Mouse (Mus musculus): ENCODE measurements around the gene Slc17a6. TPM values are rescaled to one million over a fixed set of nuclear protein-coding genes. Genes with fewer than 3 reads are reported as not detected.

Gene Slc17a6
- polyA plus RNA-seq (2016; fragmentation: Nextera tagmentation; extraction: Ambion mirVana) = 2.9 and 5.4 TPM in 2 replicates

GRCm38 (mm10) chr7:51621694-51622145, at the start of gene Slc17a6:
Slc17a6 (plus strand) TSS chr7:51622006.
- H3K27me3 ChIP-seq (replicated peaks; ENCODE audit: low read depth, poor library complexity, severe bottlenecking) = peaks cover 62% of the 10 kb centered on the region
- WGBS = under 1% methylated on average over 23 of the region's 23 CpGs
- peaks cover 6% of the 10 kb centered on the region for H3K4me1 ChIP-seq
- peak; percentile 84 for DNase-seq (ENCODE audit: low spot score)
- peak within 1 kb of the TSS; percentile 22; the same call in 1 of the 2 replicates for H3K4me3 ChIP-seq
- no peaks in the 10 kb centered on the region for H3K36me3 ChIP-seq (replicated peaks)
- H3K9me3 ChIP-seq = no peaks in the 10 kb centered on the region
- H3K27ac ChIP-seq (replicated peaks) = no peak within 1 kb of the TSS

- Histone ChIP-seq H3K9me3 (no peaks in the 10 kb centered on the region), H3K27me3 (replicated peaks; ENCODE audit: low read depth, poor library complexity, severe bottlenecking) (no peaks in the 10 kb centered on the region), H3K27ac (replicated peaks) (no peak overlapping the region), H3K4me1 (no peaks in the 10 kb centered on the region), H3K36me3 (replicated peaks) (no peaks in the 10 kb centered on the region), H3K4me3 (no peak overlapping the region)
- WGBS = 85% methylated on average over 4 of the region's 4 CpGs
- DNase-seq (ENCODE audit: low spot score) = no peak
These were observed 21.8 kb upstream of the Slc17a6 start for GRCm38 (mm10) chr7:51600021-51600420.

DNA sequence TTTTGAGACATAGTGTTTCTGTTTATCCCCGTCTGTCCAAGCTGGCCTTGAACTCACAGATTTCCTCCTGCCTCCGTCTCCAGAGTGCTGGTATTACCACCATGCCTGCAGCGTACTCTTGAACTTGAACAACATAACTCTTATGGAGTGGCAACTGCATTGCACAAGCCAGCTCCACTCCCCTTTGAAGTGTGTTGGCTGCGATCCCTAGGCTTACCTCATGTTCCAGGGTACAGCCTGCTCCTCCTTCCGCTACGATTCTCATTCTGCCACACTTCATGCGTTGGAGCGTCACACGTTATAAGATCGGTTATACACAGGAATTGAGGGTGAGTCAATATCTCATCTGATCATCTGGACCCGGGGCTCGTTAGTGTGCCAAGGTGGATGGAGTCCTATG, 18.1 kb upstream of the Slc17a6 start:
- no peaks in the 10 kb centered on the region for H3K9me3 ChIP-seq
- WGBS = 93% methylated on average over 12 of the region's 12 CpGs
- no peaks in the 10 kb centered on the region for H3K4me1 ChIP-seq
- DNase-seq (ENCODE audit: low spot score) = no peak
- H3K27ac ChIP-seq (replicated peaks) = no peak overlapping the region
- no peaks in the 10 kb centered on the region for H3K27me3 ChIP-seq (replicated peaks; ENCODE audit: low read depth, poor library complexity, severe bottlenecking)
- no peaks in the 10 kb centered on the region for H3K36me3 ChIP-seq (replicated peaks)
- no peak overlapping the region for H3K4me3 ChIP-seq

- no peak for DNase-seq (ENCODE audit: low spot score)
- Histone ChIP-seq H3K36me3 (replicated peaks) (no peaks in the 10 kb centered on the region), H3K4me3 (no peak overlapping the region), H3K27ac (replicated peaks) (no peak overlapping the region), H3K27me3 (replicated peaks; ENCODE audit: low read depth, poor library complexity, severe bottlenecking) (no peaks in the 10 kb centered on the region), H3K9me3 (no peaks in the 10 kb centered on the region), H3K4me1 (no peaks in the 10 kb centered on the region)
- WGBS = 43% methylated on average over 5 of the region's 5 CpGs
These were observed 7.4 kb upstream of the Slc17a6 start for GRCm38 (mm10) chr7:51614404-51614803.

- H3K27ac ChIP-seq (replicated peaks) = no peak overlapping the region
- no peak for DNase-seq (ENCODE audit: low spot score)
These were observed 3.9 kb upstream of the Slc17a6 start for GRCm38 (mm10) chr7:51617941-51618340.

DNA sequence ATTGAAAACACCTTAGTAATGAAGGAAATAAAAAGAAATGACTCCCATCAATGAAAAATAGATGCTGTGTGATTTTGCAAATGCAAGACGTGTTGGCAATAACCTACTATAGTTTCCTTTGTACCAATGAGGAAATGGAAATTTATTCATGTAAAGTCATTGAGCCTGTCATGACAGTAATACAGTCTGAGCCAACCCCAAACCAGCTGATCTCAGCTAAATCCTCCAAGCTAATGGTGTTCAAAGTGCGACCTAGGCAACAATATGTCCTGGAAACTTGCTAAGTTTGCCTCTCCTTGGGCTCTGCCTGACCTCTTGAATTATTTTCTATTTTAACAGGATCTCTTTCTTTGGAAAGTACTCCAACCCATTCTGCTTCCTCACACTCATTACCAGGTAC, 3.4 kb upstream of the Slc17a6 start:
- 35% methylated on average over 2 of the region's 2 CpGs for WGBS

More at GRCm38 (mm10) chr7:51617941-51618340, 3.9 kb upstream of the Slc17a6 start:
- Histone ChIP-seq H3K9me3 (no peaks in the 10 kb centered on the region), H3K4me1 (no peaks in the 10 kb centered on the region), H3K27me3 (replicated peaks; ENCODE audit: low read depth, poor library complexity, severe bottlenecking) (peaks cover 24% of the 10 kb centered on the region), H3K4me3 (no peak overlapping the region), H3K36me3 (replicated peaks) (no peaks in the 10 kb centered on the region)

DNA sequence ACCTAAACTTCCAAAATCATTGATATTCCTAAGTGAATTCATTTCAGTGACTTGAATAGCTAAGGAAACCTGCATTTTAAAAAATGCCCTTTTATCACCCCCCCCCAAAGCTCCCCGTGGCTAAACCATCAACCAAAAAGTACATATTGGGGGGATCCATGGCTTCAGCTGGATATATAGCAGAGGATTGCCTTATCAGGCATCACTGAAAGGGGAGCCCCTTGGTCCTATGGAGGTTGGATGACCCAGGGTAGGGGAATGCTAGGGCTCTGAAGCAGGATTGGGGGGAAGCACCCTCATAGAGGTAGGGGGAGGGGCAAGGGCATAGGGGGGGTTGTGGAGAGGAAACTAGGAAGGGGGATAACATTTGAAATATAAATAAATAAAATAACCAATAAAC, 1.8 kb upstream of the Slc17a6 start:
- DNase-seq (ENCODE audit: low spot score) = no peak
- H3K27me3 ChIP-seq (replicated peaks; ENCODE audit: low read depth, poor library complexity, severe bottlenecking) = peaks cover 45% of the 10 kb centered on the region

More for the DNA sequence above, 3.4 kb upstream of the Slc17a6 start:
- H3K36me3 ChIP-seq (replicated peaks) = no peaks in the 10 kb centered on the region
- peaks cover 29% of the 10 kb centered on the region for H3K27me3 ChIP-seq (replicated peaks; ENCODE audit: low read depth, poor library complexity, severe bottlenecking)
- no peak overlapping the region for H3K4me3 ChIP-seq
- DNase-seq (ENCODE audit: low spot score) = no peak
- no peaks in the 10 kb centered on the region for H3K4me1 ChIP-seq
- no peaks in the 10 kb centered on the region for H3K9me3 ChIP-seq
- no peak overlapping the region for H3K27ac ChIP-seq (replicated peaks)

GRCm38 (mm10) chr7:51622196-51622595, 390 bp downstream of the Slc17a6 start:
- WGBS = under 1% methylated on average over 18 of the region's 18 CpGs
- peaks cover 67% of the 10 kb centered on the region for H3K27me3 ChIP-seq (replicated peaks; ENCODE audit: low read depth, poor library complexity, severe bottlenecking)
- peak; percentile 11 for DNase-seq (ENCODE audit: low spot score)

More for the DNA sequence above, 1.8 kb upstream of the Slc17a6 start:
- no peak overlapping the region for H3K4me3 ChIP-seq
- H3K27ac ChIP-seq (replicated peaks) = no peak overlapping the region
- 56% methylated on average over 1 of the region's 1 CpGs for WGBS
- H3K36me3 ChIP-seq (replicated peaks) = no peaks in the 10 kb centered on the region
- H3K4me1 ChIP-seq = peaks cover 1% of the 10 kb centered on the region; the same call in 1 of the 2 replicates
- no peaks in the 10 kb centered on the region for H3K9me3 ChIP-seq

GRCm38 (mm10) chr7:51622666-51623065, 860 bp downstream of the Slc17a6 start:
- no peaks in the 10 kb centered on the region for H3K36me3 ChIP-seq (replicated peaks)
- peaks cover 15% of the 10 kb centered on the region for H3K4me1 ChIP-seq
- WGBS = 2% methylated on average over 5 of the region's 5 CpGs
- DNase-seq (ENCODE audit: low spot score) = no peak
- H3K27me3 ChIP-seq (replicated peaks; ENCODE audit: low read depth, poor library complexity, severe bottlenecking) = peaks cover 72% of the 10 kb centered on the region
- no peak overlapping the region for H3K27ac ChIP-seq (replicated peaks)
- H3K4me3 ChIP-seq = no peak overlapping the region; the same call in 1 of the 2 replicates
- no peaks in the 10 kb centered on the region for H3K9me3 ChIP-seq

More at GRCm38 (mm10) chr7:51622196-51622595, 390 bp downstream of the Slc17a6 start:
- Histone ChIP-seq H3K4me1 (peaks cover 11% of the 10 kb centered on the region), H3K9me3 (no peaks in the 10 kb centered on the region), H3K4me3 (no peak overlapping the region; the same call in 1 of the 2 replicates), H3K36me3 (replicated peaks) (no peaks in the 10 kb centered on the region), H3K27ac (replicated peaks) (no peak overlapping the region)

GRCm38 (mm10) chr7:51624336-51624897, 2.6 kb downstream of the Slc17a6 start:
- H3K4me3 ChIP-seq = no peak overlapping the region

GRCm38 (mm10) chr7:51625161-51625560, 3.4 kb downstream of the Slc17a6 start:
- no peak overlapping the region for H3K27ac ChIP-seq (replicated peaks)
- no peaks in the 10 kb centered on the region for H3K36me3 ChIP-seq (replicated peaks)
- H3K4me1 ChIP-seq = peaks cover 16% of the 10 kb centered on the region
- under 1% methylated on average over 23 of the region's 23 CpGs for WGBS
- DNase-seq (ENCODE audit: low spot score) = peak; percentile 44
- peaks cover 97% of the 10 kb centered on the region for H3K27me3 ChIP-seq (replicated peaks; ENCODE audit: low read depth, poor library complexity, severe bottlenecking)
- peak overlapping the region; percentile 32; the same call in 1 of the 2 replicates for H3K4me3 ChIP-seq
- no peaks in the 10 kb centered on the region for H3K9me3 ChIP-seq

More at GRCm38 (mm10) chr7:51624336-51624897, 2.6 kb downstream of the Slc17a6 start:
- Histone ChIP-seq H3K36me3 (replicated peaks) (no peaks in the 10 kb centered on the region), H3K9me3 (no peaks in the 10 kb centered on the region), H3K4me1 (peaks cover 16% of the 10 kb centered on the region), H3K27ac (replicated peaks) (no peak overlapping the region), H3K27me3 (replicated peaks; ENCODE audit: low read depth, poor library complexity, severe bottlenecking) (peaks cover 89% of the 10 kb centered on the region)
- DNase-seq (ENCODE audit: low spot score) = no peak
- 2% methylated on average over 4 of the region's 4 CpGs for WGBS

DNA sequence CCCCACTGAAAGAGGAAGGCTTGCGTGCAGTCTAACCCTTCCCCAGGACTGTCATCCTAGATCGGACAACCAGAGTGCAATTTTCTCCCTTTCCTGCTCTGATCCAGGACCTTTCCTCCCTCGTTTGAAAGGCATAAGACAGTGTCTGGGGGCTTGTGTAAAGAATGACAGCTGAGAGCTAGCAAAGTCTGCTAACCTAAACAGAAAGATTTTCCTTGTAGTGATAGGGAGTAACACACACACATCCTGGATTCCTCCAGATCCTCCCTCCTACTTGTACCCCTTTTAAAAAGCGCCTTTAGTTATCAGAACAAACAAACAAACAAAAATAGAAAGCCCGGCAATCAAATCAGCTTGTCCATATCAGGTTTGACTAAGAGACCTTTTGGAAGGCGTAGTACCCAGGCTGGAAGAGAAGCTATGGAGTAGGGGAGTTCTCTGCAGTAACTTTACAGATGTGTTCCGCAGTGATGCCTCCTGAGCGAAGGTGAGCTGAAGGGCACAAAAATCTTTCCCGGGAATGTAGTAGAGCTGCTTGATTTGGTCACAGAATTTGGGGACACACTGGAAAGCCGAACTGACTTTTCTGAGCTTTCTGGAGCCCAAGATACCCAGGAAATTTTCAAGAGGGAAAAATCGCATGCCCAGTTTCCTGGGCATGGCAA, 3.9 kb downstream of the Slc17a6 start:
- Histone ChIP-seq H3K4me1 (peaks cover 16% of the 10 kb centered on the region), H3K27ac (replicated peaks) (no peak overlapping the region), H3K4me3 (peak overlapping the region; percentile 32; the same call in 1 of the 2 replicates), H3K9me3 (no peaks in the 10 kb centered on the region), H3K36me3 (replicated peaks) (no peaks in the 10 kb centered on the region), H3K27me3 (replicated peaks; ENCODE audit: low read depth, poor library complexity, severe bottlenecking) (peaks cover 100% of the 10 kb centered on the region)
- peak; percentile 16 for DNase-seq (ENCODE audit: low spot score)
- 1% methylated on average over 11 of the region's 11 CpGs for WGBS

Measured in embryonic facial prominence, embryonic 10.5 days (tissue).